Mouse (Mus musculus): ENCODE results near the gene Osbpl3. TPM values are rescaled to one million over a fixed set of nuclear protein-coding genes. Genes with fewer than 3 reads are reported as not detected.

The Osbpl3 gene
- polyA plus RNA-seq, 1 experiment from 2014 or later = 5.1 TPM

DNA sequence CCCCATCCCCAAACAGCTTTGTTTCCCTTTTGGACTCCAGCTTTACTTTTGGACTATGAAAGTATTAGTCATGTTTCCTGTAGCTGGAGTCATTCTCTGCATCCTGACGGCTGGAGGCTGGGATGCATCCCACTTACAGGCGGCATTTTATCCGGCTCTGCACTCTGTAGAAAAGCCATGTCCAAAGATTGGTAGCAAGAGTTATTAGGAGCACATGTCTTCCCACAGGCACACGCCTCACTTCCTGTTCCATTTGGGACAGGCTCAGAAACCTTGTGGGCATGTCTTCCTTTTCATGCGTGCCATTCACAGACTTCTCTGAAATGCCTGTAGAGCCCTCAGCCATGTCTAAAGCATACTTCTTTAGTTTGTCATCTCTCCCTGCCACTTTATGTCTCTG, 76.9 kb downstream of the Osbpl3 start:
- Histone ChIP-seq H3K27ac (replicated peaks) (no peak overlapping the region), H3K9ac (no peak overlapping the region), H3K27me3 (no peaks in the 10 kb centered on the region), H3K4me3 (no peak overlapping the region), H3K36me3 (no peaks in the 10 kb centered on the region), H3K4me1 (replicated peaks) (peaks cover 8% of the 10 kb centered on the region; the same call in 1 of the 2 replicates), H3K9me3 (no peaks in the 10 kb centered on the region), H3K4me2 (no peak overlapping the region)
- ATAC-seq (ENCODE audit: low read depth) = no peak
- 84% methylated on average over 5 of the region's 5 CpGs for WGBS

GRCm38 (mm10) chr6:50377742-50378720, 78.0 kb downstream of the Osbpl3 start:
- no peak overlapping the region for H3K9ac ChIP-seq
- H3K4me2 ChIP-seq = no peak overlapping the region
- WGBS = 82% methylated on average over 21 of the region's 21 CpGs
- no peak for ATAC-seq (ENCODE audit: low read depth)
- H3K27ac ChIP-seq (replicated peaks) = no peak overlapping the region
- H3K9me3 ChIP-seq = no peaks in the 10 kb centered on the region
- H3K27me3 ChIP-seq = no peaks in the 10 kb centered on the region
- H3K4me1 ChIP-seq (replicated peaks) = peaks cover 12% of the 10 kb centered on the region
- no peaks in the 10 kb centered on the region for H3K36me3 ChIP-seq
- no peak overlapping the region for H3K4me3 ChIP-seq

- Histone ChIP-seq H3K4me3 (no peak overlapping the region), H3K36me3 (no peaks in the 10 kb centered on the region), H3K4me2 (no peak overlapping the region), H3K4me1 (replicated peaks) (peaks cover 13% of the 10 kb centered on the region), H3K27ac (replicated peaks) (no peak overlapping the region), H3K9ac (no peak overlapping the region), H3K9me3 (no peaks in the 10 kb centered on the region), H3K27me3 (no peaks in the 10 kb centered on the region)
- no peak for ATAC-seq (ENCODE audit: low read depth)
- 93% methylated on average over 1 of the region's 1 CpGs for WGBS
Measured at GRCm38 (mm10) chr6:50376684-50377083, 79.3 kb downstream of the Osbpl3 start.

- 67% methylated on average over 5 of the region's 5 CpGs for WGBS
- ATAC-seq (ENCODE audit: low read depth) = no peak
Measured at GRCm38 (mm10) chr6:50372516-50373424, 83.2 kb downstream of the Osbpl3 start.

DNA sequence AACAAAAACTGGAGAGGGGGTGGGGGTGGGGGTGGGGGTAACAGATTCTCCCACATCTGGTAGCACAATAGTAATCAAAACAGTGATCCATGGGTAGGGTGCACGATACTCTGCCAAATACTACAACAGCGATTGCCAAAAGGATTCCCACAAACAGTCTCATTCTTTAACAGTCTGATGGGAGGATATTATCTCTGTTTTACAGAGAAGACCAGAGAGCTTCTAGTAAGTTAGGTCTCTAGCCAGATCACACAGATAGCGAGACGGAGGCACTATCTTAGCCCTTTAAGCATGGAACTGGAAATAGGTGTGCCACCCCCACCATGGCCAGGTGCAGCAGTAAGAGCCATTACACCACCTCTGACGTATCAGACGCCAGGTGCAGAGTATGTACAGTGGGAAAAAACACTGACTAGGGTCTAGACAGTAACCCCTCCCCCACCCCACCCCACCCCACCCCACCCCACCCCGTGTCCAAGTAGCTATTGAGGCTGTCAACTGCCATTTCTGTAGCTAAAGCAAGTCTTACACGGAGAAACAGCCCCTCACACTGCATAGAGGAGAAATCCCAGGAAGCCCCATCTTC, 84.4 kb downstream of the Osbpl3 start:
- Histone ChIP-seq H3K4me2 (no peak overlapping the region), H3K27me3 (no peaks in the 10 kb centered on the region), H3K27ac (replicated peaks) (no peak overlapping the region), H3K36me3 (no peaks in the 10 kb centered on the region; the same call in 1 of the 2 replicates), H3K4me1 (replicated peaks) (peaks cover 8% of the 10 kb centered on the region; the same call in 1 of the 2 replicates), H3K9me3 (no peaks in the 10 kb centered on the region), H3K4me3 (no peak overlapping the region), H3K9ac (no peak overlapping the region)
- no peak for ATAC-seq (ENCODE audit: low read depth)
- 91% methylated on average over 8 of the region's 8 CpGs for WGBS

More at GRCm38 (mm10) chr6:50372516-50373424, 83.2 kb downstream of the Osbpl3 start:
- H3K9me3 ChIP-seq = no peaks in the 10 kb centered on the region
- no peak overlapping the region for H3K4me3 ChIP-seq
- H3K36me3 ChIP-seq = no peaks in the 10 kb centered on the region; the same call in 1 of the 2 replicates
- no peak overlapping the region for H3K27ac ChIP-seq (replicated peaks)
- no peak overlapping the region for H3K9ac ChIP-seq
- H3K27me3 ChIP-seq = no peaks in the 10 kb centered on the region
- H3K4me2 ChIP-seq = no peak overlapping the region
- peaks cover 8% of the 10 kb centered on the region; the same call in 1 of the 2 replicates for H3K4me1 ChIP-seq (replicated peaks)

- 95% methylated on average over 8 of the region's 8 CpGs for WGBS
Measured at GRCm38 (mm10) chr6:50368502-50369292, 87.3 kb downstream of the Osbpl3 start.

GRCm38 (mm10) chr6:50367836-50368235, 88.2 kb downstream of the Osbpl3 start:
- no peak for ATAC-seq (ENCODE audit: low read depth)
- no peaks in the 10 kb centered on the region; the same call in 1 of the 2 replicates for H3K36me3 ChIP-seq
- WGBS = 87% methylated on average over 5 of the region's 5 CpGs
- no peak overlapping the region for H3K27ac ChIP-seq (replicated peaks)
- H3K4me3 ChIP-seq = no peak overlapping the region
- H3K9ac ChIP-seq = no peak overlapping the region
- H3K9me3 ChIP-seq = no peaks in the 10 kb centered on the region
- H3K4me2 ChIP-seq = no peak overlapping the region
- no peaks in the 10 kb centered on the region for H3K27me3 ChIP-seq
- peaks cover 3% of the 10 kb centered on the region; the same call in 1 of the 2 replicates for H3K4me1 ChIP-seq (replicated peaks)

More at GRCm38 (mm10) chr6:50368502-50369292, 87.3 kb downstream of the Osbpl3 start:
- ATAC-seq (ENCODE audit: low read depth) = no peak
- H3K27ac ChIP-seq (replicated peaks) = no peak overlapping the region
- H3K36me3 ChIP-seq = no peaks in the 10 kb centered on the region; the same call in 1 of the 2 replicates
- peaks cover 8% of the 10 kb centered on the region; the same call in 1 of the 2 replicates for H3K4me1 ChIP-seq (replicated peaks)
- H3K27me3 ChIP-seq = no peaks in the 10 kb centered on the region
- no peak overlapping the region for H3K9ac ChIP-seq
- no peaks in the 10 kb centered on the region for H3K9me3 ChIP-seq
- no peak overlapping the region for H3K4me2 ChIP-seq
- no peak overlapping the region for H3K4me3 ChIP-seq

DNA sequence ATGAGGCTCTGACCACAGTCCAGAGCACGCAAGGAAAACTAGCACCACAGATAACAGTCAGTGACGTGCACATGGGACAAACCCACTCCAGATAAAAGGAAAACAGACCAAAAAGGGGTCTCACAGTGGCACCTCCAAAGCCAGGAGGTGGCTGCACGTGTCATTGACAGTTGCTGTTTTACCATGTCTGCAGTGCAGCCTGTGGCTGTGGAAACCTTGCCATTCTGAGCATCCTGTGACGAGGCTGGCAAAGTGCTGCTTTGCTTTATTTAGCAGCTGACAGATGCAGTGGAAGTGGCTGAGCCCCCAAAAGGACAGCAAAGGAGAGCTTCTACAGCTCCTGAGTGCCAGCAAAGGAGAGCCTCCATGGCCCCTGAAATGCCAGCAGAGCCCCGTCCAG, 89.3 kb downstream of the Osbpl3 start:
- H3K36me3 ChIP-seq = no peaks in the 10 kb centered on the region; the same call in 1 of the 2 replicates
- 0 out of 2 replicates have a peak, but pooled peaks cover 7% of the 10 kb centered on the region for H3K4me1 ChIP-seq (replicated peaks)
- ATAC-seq (ENCODE audit: low read depth) = no peak
- H3K4me3 ChIP-seq = no peak overlapping the region
- H3K27ac ChIP-seq (replicated peaks) = no peak overlapping the region
- H3K9ac ChIP-seq = no peak overlapping the region
- H3K9me3 ChIP-seq = no peaks in the 10 kb centered on the region
- WGBS = 87% methylated on average over 5 of the region's 5 CpGs
- H3K4me2 ChIP-seq = no peak overlapping the region
- no peaks in the 10 kb centered on the region for H3K27me3 ChIP-seq

DNA sequence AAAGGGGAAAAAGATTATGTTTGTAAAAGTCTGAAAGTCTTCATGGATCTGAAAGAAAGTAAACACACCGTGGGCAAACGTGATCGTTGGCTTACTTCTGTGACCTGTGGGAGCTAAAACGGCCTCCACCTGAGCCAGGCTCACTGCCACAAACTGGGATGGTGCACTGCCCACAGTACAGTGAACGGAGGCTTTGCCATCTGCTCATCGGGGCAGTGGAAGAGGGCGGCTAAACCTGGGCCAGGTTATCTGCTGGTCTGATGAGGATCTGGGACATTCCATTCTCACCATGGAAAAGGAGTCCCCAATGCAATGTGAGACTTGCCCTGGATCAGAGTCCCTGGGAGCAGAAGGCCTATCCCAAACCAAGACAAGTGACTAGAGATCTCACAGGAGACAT, 89.7 kb downstream of the Osbpl3 start:
- no peak overlapping the region for H3K27ac ChIP-seq (replicated peaks)
- H3K36me3 ChIP-seq = no peaks in the 10 kb centered on the region; the same call in 1 of the 2 replicates
- H3K4me3 ChIP-seq = no peak overlapping the region
- no peak overlapping the region for H3K4me2 ChIP-seq
- H3K4me1 ChIP-seq (replicated peaks) = 0 out of 2 replicates have a peak, but pooled peaks cover 7% of the 10 kb centered on the region
- no peaks in the 10 kb centered on the region for H3K9me3 ChIP-seq
- no peak overlapping the region for H3K9ac ChIP-seq
- 96% methylated on average over 7 of the region's 7 CpGs for WGBS
- H3K27me3 ChIP-seq = no peaks in the 10 kb centered on the region
- no peak for ATAC-seq (ENCODE audit: low read depth)

DNA sequence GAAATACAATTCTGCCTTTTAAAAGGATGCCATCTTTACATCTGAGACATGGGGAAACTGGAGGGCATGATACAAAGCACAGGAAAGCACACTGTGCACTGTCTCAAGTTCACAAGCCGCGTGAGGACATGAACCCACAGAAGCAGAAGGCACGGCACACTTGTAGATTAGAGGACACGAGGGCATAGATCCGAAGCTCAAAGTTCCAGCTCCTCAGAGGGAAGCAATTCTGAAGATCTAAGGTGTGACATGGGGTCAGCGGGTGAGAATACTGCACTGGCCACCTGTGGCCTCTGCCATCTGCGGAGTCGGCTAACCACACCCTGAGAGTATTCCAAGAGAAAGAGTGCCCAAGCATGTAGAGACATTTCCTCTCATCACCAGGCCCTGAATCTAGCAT, 91.6 kb downstream of the Osbpl3 start:
- no peak for ATAC-seq (ENCODE audit: low read depth)
- H3K9ac ChIP-seq = no peak overlapping the region
- H3K27me3 ChIP-seq = no peaks in the 10 kb centered on the region
- H3K9me3 ChIP-seq = no peaks in the 10 kb centered on the region
- H3K36me3 ChIP-seq = no peaks in the 10 kb centered on the region; the same call in 1 of the 2 replicates
- H3K4me1 ChIP-seq (replicated peaks) = 0 out of 2 replicates have a peak, but pooled peaks cover 7% of the 10 kb centered on the region
- no peak overlapping the region for H3K4me2 ChIP-seq
- no peak overlapping the region for H3K4me3 ChIP-seq
- 96% methylated on average over 8 of the region's 8 CpGs for WGBS
- H3K27ac ChIP-seq (replicated peaks) = no peak overlapping the region

- Histone ChIP-seq H3K4me1 (replicated peaks) (peaks cover 12% of the 10 kb centered on the region), H3K4me3 (no peak overlapping the region), H3K4me2 (no peak overlapping the region), H3K9me3 (no peaks in the 10 kb centered on the region), H3K36me3 (no peaks in the 10 kb centered on the region), H3K27ac (replicated peaks) (no peak overlapping the region), H3K27me3 (no peaks in the 10 kb centered on the region), H3K9ac (no peak overlapping the region)
- WGBS = 93% methylated on average over 5 of the region's 5 CpGs
- ATAC-seq (ENCODE audit: low read depth) = no peak
Measured at GRCm38 (mm10) chr6:50363385-50363784, 92.6 kb downstream of the Osbpl3 start.

All from neural tube, embryonic 13.5 days (tissue).